ENCODE assay signal across 13 mouse cellular contexts in the genomic region with DNA sequence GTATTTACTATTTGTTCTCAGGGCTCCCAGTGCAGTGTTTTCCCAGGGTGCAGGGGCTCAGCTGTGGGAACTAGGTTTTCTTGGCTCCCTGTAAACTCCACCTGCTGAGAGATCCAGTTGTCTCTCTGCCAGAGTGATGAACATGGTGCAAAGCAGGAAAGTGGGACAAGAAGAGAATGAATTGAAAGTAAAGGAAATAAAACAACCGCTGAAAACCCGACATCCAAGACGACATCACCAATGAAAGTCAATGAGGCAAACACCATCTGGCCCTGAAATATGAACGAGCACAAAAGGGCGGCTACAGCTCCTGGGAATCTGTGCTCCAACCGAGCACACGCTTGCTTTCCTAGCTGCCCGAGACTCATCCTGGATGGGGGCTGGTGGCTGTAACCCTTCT.
DNase-seq lines count a peak whose midpoint lies in the region; ATAC-seq and TF ChIP-seq lines count a peak whose summit lies in the region.
"Had no signal": no experiment of that assay in that cellular context is flagged by ENCODE, and none has a peak within 500 bp of the region (broad histone marks: within the 10 kb centered on the region; RNA-seq: fewer than 3 reads in every experiment).

No protein-coding gene starts in this region.

- DNase-seq in embryo, embryonic 10 days (ENCODE audit: low spot score), result peak; percentile 6
- DNase-seq in embryo, embryonic 9.5 days (ENCODE audit: extremely low spot score), result no peak
- peak; percentile 39 for DNase-seq in embryo, embryonic 10.5 days (ENCODE audit: low spot score)
- peak; percentile 43 for DNase-seq in midbrain, postnatal 0 days (ENCODE audit: low spot score)
- no peak for DNase-seq in cerebellum, adult 2 months
- DNase-seq in thymus, postnatal 10 days (ENCODE audit: low spot score in 2 of 2), result no peak
- DNase-seq in lung, postnatal 36 days, result no peak
- DNase-seq: kidney, adult 2 months had no signal

- TF ChIP-seq POLR2A in cerebellum, adult 2 months (IDR thresholded peaks at IDR 0.05; ENCODE audit: borderline replicate concordance, insufficient read depth, low read length), result no peak

- no peaks in the 10 kb centered on the region for H3K9me3 ChIP-seq in hindbrain, embryonic 15.5 days
- no peaks in the 10 kb centered on the region for H3K9me3 ChIP-seq in midbrain, postnatal 0 days (ENCODE audit: low read length)
- H3K9me3 ChIP-seq: heart, embryonic 13.5 days had no signal

- H3K4me3 ChIP-seq in hindbrain, embryonic 15.5 days, result no peak overlapping the region
- no peak overlapping the region for H3K4me3 ChIP-seq in midbrain, postnatal 0 days (ENCODE audit: low read depth, low read length)
- H3K4me3 ChIP-seq in cerebellum, adult 2 months (replicated peaks; ENCODE audit: insufficient read depth, low read depth, low read length), result no peak overlapping the region
- H3K4me3 ChIP-seq: heart, embryonic 13.5 days; myocyte had no signal

- peak overlapping the region; percentile 12 for H3K27ac ChIP-seq in hindbrain, embryonic 15.5 days (replicated peaks)
- no peak overlapping the region for H3K27ac ChIP-seq in midbrain, postnatal 0 days (ENCODE audit: low read depth, low read length)
- H3K27ac ChIP-seq in cerebellum, adult 2 months (ENCODE audit: insufficient read depth, low read length), result no peak overlapping the region
- H3K27ac ChIP-seq: heart, embryonic 13.5 days had no signal

- no peak overlapping the region for H3K4me2 ChIP-seq in hindbrain, embryonic 15.5 days
- H3K4me2 ChIP-seq in midbrain, postnatal 0 days (ENCODE audit: low read depth, low read length, poor library complexity, severe bottlenecking), result no peak overlapping the region
- H3K4me2 ChIP-seq: heart, embryonic 13.5 days had no signal

- no peak for TF ChIP-seq CTCF in midbrain, postnatal 0 days (IDR thresholded peaks at IDR 0.05)
- no peak for TF ChIP-seq CTCF in cerebellum, adult 2 months (IDR thresholded peaks at IDR 0.05; ENCODE audit: borderline replicate concordance, insufficient read depth, low read depth, low read length)

- peak; percentile 46; the same call in 1 of the 2 replicates for ATAC-seq in hindbrain, embryonic 15.5 days (ENCODE audit: low FRiP score, low read depth)
- no peak for ATAC-seq in midbrain, postnatal 0 days (ENCODE audit: low FRiP score)
- ATAC-seq: activated CD4-positive, CD25-positive, alpha-beta regulatory T cell, adult 4 months; lung, postnatal 0 days had no signal

- WGBS in hindbrain, embryonic 15.5 days, result 23% methylated on average over 8 of the region's 8 CpGs
- WGBS in midbrain, postnatal 0 days, result 43% methylated on average over 8 of the region's 8 CpGs
- WGBS in cerebellum, adult 2 months, result 12% methylated on average over 8 of the region's 8 CpGs

- no peak overlapping the region for H3K9ac ChIP-seq in hindbrain, embryonic 15.5 days
- no peak overlapping the region for H3K9ac ChIP-seq in midbrain, postnatal 0 days (replicated peaks; ENCODE audit: low read length, poor library complexity, severe bottlenecking)
- H3K9ac ChIP-seq: heart, embryonic 13.5 days had no signal

- no peaks in the 10 kb centered on the region for H3K36me3 ChIP-seq in hindbrain, embryonic 15.5 days
- H3K36me3 ChIP-seq in midbrain, postnatal 0 days (ENCODE audit: insufficient read depth, low read length), result no peaks in the 10 kb centered on the region
- H3K36me3 ChIP-seq: heart, embryonic 13.5 days had no signal

- no peaks in the 10 kb centered on the region for H3K27me3 ChIP-seq in hindbrain, embryonic 15.5 days
- H3K27me3 ChIP-seq in midbrain, postnatal 0 days (ENCODE audit: insufficient read depth, low read length), result no peaks in the 10 kb centered on the region
- no peaks in the 10 kb centered on the region for H3K27me3 ChIP-seq in cerebellum, adult 2 months (ENCODE audit: control insufficient read depth, insufficient read depth, low read length)
- H3K27me3 ChIP-seq: heart, embryonic 13.5 days had no signal

- peaks cover 17% of the 10 kb centered on the region for H3K4me1 ChIP-seq in hindbrain, embryonic 15.5 days (replicated peaks)
- no peaks in the 10 kb centered on the region for H3K4me1 ChIP-seq in midbrain, postnatal 0 days (ENCODE audit: insufficient read depth, low read length)
- peaks cover 25% of the 10 kb centered on the region for H3K4me1 ChIP-seq in cerebellum, adult 2 months (ENCODE audit: control insufficient read depth, insufficient read depth, low read length)
- H3K4me1 ChIP-seq: heart, embryonic 13.5 days had no signal

Comparison
In these comparisons a context has a peak if more than half of its experiments do, and no peak if none do; other contexts are left out.
1. DNase-seq: peak in embryo, embryonic 10 days (single experiment), embryo, embryonic 10.5 days (single experiment) and midbrain, postnatal 0 days (single experiment); none in embryo, embryonic 9.5 days (single experiment), cerebellum, adult 2 months (0 of 2), thymus, postnatal 10 days (0 of 2) and lung, postnatal 36 days (single experiment).